Mouse (Mus musculus): ENCODE measurements around the gene Ern1. TPM values are rescaled to one million over a fixed set of nuclear protein-coding genes. Genes with fewer than 3 reads are reported as not detected.

Gene Ern1
- 5.5 and 6.6 TPM in 2 replicates for polyA plus RNA-seq (2014; fragmentation: Nextera tagmentation; extraction: Ambion mirVana)

- peak; percentile 97 for ATAC-seq (ENCODE audit: low FRiP score, low TSS enrichment)
- Histone ChIP-seq H3K9ac (replicated peaks; ENCODE audit: low read length) (peak within 1 kb of the TSS; percentile 78), H3K36me3 (ENCODE audit: control insufficient read depth, insufficient read depth, low read length) (no peaks in the 10 kb centered on the region), H3K27me3 (ENCODE audit: control insufficient read depth, insufficient read depth, low read length) (no peaks in the 10 kb centered on the region), H3K27ac (replicated peaks; ENCODE audit: low read depth, low read length) (peak within 1 kb of the TSS; percentile 78), H3K4me3 (replicated peaks; ENCODE audit: low read depth, low read length) (peak within 1 kb of the TSS; percentile 91), H3K9me3 (ENCODE audit: control insufficient read depth, low read length) (no peaks in the 10 kb centered on the region), H3K4me1 (ENCODE audit: control insufficient read depth, insufficient read depth, low read length) (peaks cover 13% of the 10 kb centered on the region), H3K4me2 (ENCODE audit: low read length) (peak within 1 kb of the TSS; percentile 75)
- DNase-seq = peak; percentile 94
- 1% methylated on average over 28 of the region's 28 CpGs for WGBS
Observed at GRCm38 (mm10) chr11:106487733-106488115, at the start of gene Ern1. TSS of gene Ern1 (minus strand) at chr11:106487852.

GRCm38 (mm10) chr11:106536253-106536912, 48.7 kb upstream of the Ern1 start:
- Histone ChIP-seq H3K4me1 (ENCODE audit: control insufficient read depth, insufficient read depth, low read length) (peaks cover 17% of the 10 kb centered on the region; the same call in 1 of the 2 replicates), H3K4me3 (replicated peaks; ENCODE audit: low read depth, low read length) (no peak overlapping the region), H3K4me2 (ENCODE audit: low read length) (no peak overlapping the region), H3K27ac (replicated peaks; ENCODE audit: low read depth, low read length) (peak overlapping the region; percentile 82), H3K9ac (replicated peaks; ENCODE audit: low read length) (peak overlapping the region; percentile 41; the same call in 1 of the 2 replicates), H3K36me3 (ENCODE audit: control insufficient read depth, insufficient read depth, low read length) (peaks cover 17% of the 10 kb centered on the region), H3K9me3 (ENCODE audit: control insufficient read depth, low read length) (no peaks in the 10 kb centered on the region), H3K27me3 (ENCODE audit: control insufficient read depth, insufficient read depth, low read length) (no peaks in the 10 kb centered on the region)
- peak; percentile 60 for DNase-seq
- WGBS = 27% methylated on average over 11 of the region's 11 CpGs
- no peak for ATAC-seq (ENCODE audit: low FRiP score, low TSS enrichment)

- Histone ChIP-seq H3K9me3 (ENCODE audit: control insufficient read depth, low read length) (no peaks in the 10 kb centered on the region), H3K4me3 (replicated peaks; ENCODE audit: low read depth, low read length) (no peak overlapping the region), H3K4me1 (ENCODE audit: control insufficient read depth, insufficient read depth, low read length) (peaks cover 17% of the 10 kb centered on the region; the same call in 1 of the 2 replicates), H3K9ac (replicated peaks; ENCODE audit: low read length) (no peak overlapping the region), H3K36me3 (ENCODE audit: control insufficient read depth, insufficient read depth, low read length) (peaks cover 17% of the 10 kb centered on the region), H3K4me2 (ENCODE audit: low read length) (no peak overlapping the region), H3K27me3 (ENCODE audit: control insufficient read depth, insufficient read depth, low read length) (no peaks in the 10 kb centered on the region), H3K27ac (replicated peaks; ENCODE audit: low read depth, low read length) (peak overlapping the region; percentile 82)
- ATAC-seq (ENCODE audit: low FRiP score, low TSS enrichment) = no peak
- 75% methylated on average over 9 of the region's 9 CpGs for WGBS
- DNase-seq = no peak
Observed at GRCm38 (mm10) chr11:106535660-106536252, 48.1 kb upstream of the Ern1 start.

GRCm38 (mm10) chr11:106532248-106532790, 44.7 kb upstream of the Ern1 start:
- no peaks in the 10 kb centered on the region for H3K9me3 ChIP-seq (ENCODE audit: control insufficient read depth, low read length)
- ATAC-seq (ENCODE audit: low FRiP score, low TSS enrichment) = no peak
- 44% methylated on average over 9 of the region's 9 CpGs for WGBS
- no peak overlapping the region for H3K4me3 ChIP-seq (replicated peaks; ENCODE audit: low read depth, low read length)
- DNase-seq = no peak
- peaks cover 17% of the 10 kb centered on the region; the same call in 1 of the 2 replicates for H3K4me1 ChIP-seq (ENCODE audit: control insufficient read depth, insufficient read depth, low read length)
- no peaks in the 10 kb centered on the region for H3K27me3 ChIP-seq (ENCODE audit: control insufficient read depth, insufficient read depth, low read length)
- no peak overlapping the region for H3K9ac ChIP-seq (replicated peaks; ENCODE audit: low read length)
- H3K36me3 ChIP-seq (ENCODE audit: control insufficient read depth, insufficient read depth, low read length) = peaks cover 17% of the 10 kb centered on the region
- no peak overlapping the region for H3K27ac ChIP-seq (replicated peaks; ENCODE audit: low read depth, low read length)
- no peak overlapping the region for H3K4me2 ChIP-seq (ENCODE audit: low read length)

GRCm38 (mm10) chr11:106529786-106530185, 42.1 kb upstream of the Ern1 start:
- Histone ChIP-seq H3K9ac (replicated peaks; ENCODE audit: low read length) (no peak overlapping the region), H3K4me1 (ENCODE audit: control insufficient read depth, insufficient read depth, low read length) (0 out of 2 replicates have a peak, but pooled peaks cover 4% of the 10 kb centered on the region), H3K4me2 (ENCODE audit: low read length) (no peak overlapping the region), H3K36me3 (ENCODE audit: control insufficient read depth, insufficient read depth, low read length) (peaks cover 17% of the 10 kb centered on the region), H3K4me3 (replicated peaks; ENCODE audit: low read depth, low read length) (no peak overlapping the region), H3K9me3 (ENCODE audit: control insufficient read depth, low read length) (no peaks in the 10 kb centered on the region), H3K27ac (replicated peaks; ENCODE audit: low read depth, low read length) (no peak overlapping the region), H3K27me3 (ENCODE audit: control insufficient read depth, insufficient read depth, low read length) (no peaks in the 10 kb centered on the region)
- ATAC-seq (ENCODE audit: low FRiP score, low TSS enrichment) = no peak
- no peak for DNase-seq
- 76% methylated on average over 5 of the region's 5 CpGs for WGBS

GRCm38 (mm10) chr11:106529113-106529512, 41.5 kb upstream of the Ern1 start:
- ATAC-seq (ENCODE audit: low FRiP score, low TSS enrichment) (no peak), DNase-seq (peak; percentile 38)
- no peaks in the 10 kb centered on the region for H3K27me3 ChIP-seq (ENCODE audit: control insufficient read depth, insufficient read depth, low read length)
- H3K36me3 ChIP-seq (ENCODE audit: control insufficient read depth, insufficient read depth, low read length) = peaks cover 17% of the 10 kb centered on the region
- no peak overlapping the region for H3K4me2 ChIP-seq (ENCODE audit: low read length)
- H3K9ac ChIP-seq (replicated peaks; ENCODE audit: low read length) = no peak overlapping the region
- no peak overlapping the region for H3K4me3 ChIP-seq (replicated peaks; ENCODE audit: low read depth, low read length)
- no peak overlapping the region for H3K27ac ChIP-seq (replicated peaks; ENCODE audit: low read depth, low read length)
- 0 out of 2 replicates have a peak, but pooled peaks cover 4% of the 10 kb centered on the region for H3K4me1 ChIP-seq (ENCODE audit: control insufficient read depth, insufficient read depth, low read length)
- H3K9me3 ChIP-seq (ENCODE audit: control insufficient read depth, low read length) = no peaks in the 10 kb centered on the region
- WGBS = 36% methylated on average over 4 of the region's 4 CpGs

- Histone ChIP-seq H3K4me2 (ENCODE audit: low read length) (no peak overlapping the region), H3K4me1 (ENCODE audit: control insufficient read depth, insufficient read depth, low read length) (no peaks in the 10 kb centered on the region), H3K27ac (replicated peaks; ENCODE audit: low read depth, low read length) (no peak overlapping the region), H3K4me3 (replicated peaks; ENCODE audit: low read depth, low read length) (no peak overlapping the region), H3K9ac (replicated peaks; ENCODE audit: low read length) (no peak overlapping the region), H3K27me3 (ENCODE audit: control insufficient read depth, insufficient read depth, low read length) (no peaks in the 10 kb centered on the region), H3K9me3 (ENCODE audit: control insufficient read depth, low read length) (no peaks in the 10 kb centered on the region), H3K36me3 (ENCODE audit: control insufficient read depth, insufficient read depth, low read length) (peaks cover 15% of the 10 kb centered on the region)
- DNase-seq (no peak), ATAC-seq (ENCODE audit: low FRiP score, low TSS enrichment) (no peak)
- WGBS = 11% methylated on average over 1 of the region's 1 CpGs
Observed at GRCm38 (mm10) chr11:106527926-106528325, 40.3 kb upstream of the Ern1 start.

- Histone ChIP-seq H3K9me3 (ENCODE audit: control insufficient read depth, low read length) (no peaks in the 10 kb centered on the region), H3K4me3 (replicated peaks; ENCODE audit: low read depth, low read length) (no peak overlapping the region), H3K9ac (replicated peaks; ENCODE audit: low read length) (no peak overlapping the region), H3K27me3 (ENCODE audit: control insufficient read depth, insufficient read depth, low read length) (no peaks in the 10 kb centered on the region), H3K27ac (replicated peaks; ENCODE audit: low read depth, low read length) (no peak overlapping the region), H3K36me3 (ENCODE audit: control insufficient read depth, insufficient read depth, low read length) (peaks cover 8% of the 10 kb centered on the region), H3K4me1 (ENCODE audit: control insufficient read depth, insufficient read depth, low read length) (no peaks in the 10 kb centered on the region), H3K4me2 (ENCODE audit: low read length) (no peak overlapping the region)
- WGBS = 33% methylated on average over 10 of the region's 10 CpGs
- DNase-seq = no peak
- ATAC-seq (ENCODE audit: low FRiP score, low TSS enrichment) = no peak
Observed at GRCm38 (mm10) chr11:106527147-106527821, 39.6 kb upstream of the Ern1 start.

Data from midbrain, embryonic 14.5 days (tissue).